ENCODE assay signal across 22 mouse cellular contexts in the genomic region with DNA sequence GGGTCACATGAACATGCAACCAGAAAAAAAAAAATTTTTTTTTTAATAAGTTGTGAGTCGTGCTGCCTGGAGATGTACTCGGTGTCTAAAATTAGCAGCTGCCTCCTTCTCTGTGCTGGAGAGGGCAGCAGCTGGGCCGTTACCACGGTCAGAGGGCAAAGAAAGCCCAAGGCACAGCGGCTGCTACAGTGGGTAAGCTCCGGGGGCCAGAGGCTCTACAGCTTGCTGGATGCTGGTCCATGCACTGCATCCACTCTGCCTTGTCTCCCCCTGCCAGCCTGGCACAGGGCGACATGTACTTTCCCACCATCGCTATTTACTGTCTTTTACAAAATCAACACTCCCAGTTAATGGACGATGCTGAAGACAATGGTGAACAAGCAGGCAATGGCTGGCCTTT.
DNase-seq lines count a peak whose midpoint lies in the region; ATAC-seq and TF ChIP-seq lines count a peak whose summit lies in the region.
"Had no signal": no experiment of that assay in that cellular context is flagged by ENCODE, and none has a peak within 500 bp of the region (broad histone marks: within the 10 kb centered on the region; RNA-seq: fewer than 3 reads in every experiment).

No protein-coding gene starts in this region.

- H3K4me2 ChIP-seq in forebrain, postnatal 0 days (ENCODE audit: low read depth), result no peak overlapping the region
- H3K4me2 ChIP-seq in hindbrain, embryonic 16.5 days (ENCODE audit: low read length), result no peak overlapping the region
- H3K4me2 ChIP-seq in midbrain, embryonic 12.5 days (replicated peaks), result no peak overlapping the region
- H3K4me2 ChIP-seq in midbrain, embryonic 11.5 days, result no peak overlapping the region
- H3K4me2 ChIP-seq: embryonic facial prominence, embryonic 15.5 days; heart, embryonic 15.5 days; limb, embryonic 15.5 days; liver, embryonic 15.5 days had no signal

- no peak for DNase-seq in forebrain, embryonic 10.5 days (ENCODE audit: extremely low spot score, low spot score)
- DNase-seq in forebrain, postnatal 0 days, result no peak
- no peak for DNase-seq in hindbrain, embryonic 10.5 days (ENCODE audit: low spot score)
- DNase-seq in midbrain, embryonic 11.5 days (ENCODE audit: low spot score, missing footprints), result no peak
- DNase-seq in brain, embryonic 14.5 days (ENCODE audit: low read depth), result peak; percentile 37
- DNase-seq in right cerebral cortex, postnatal 25 days, result no peak
- DNase-seq: adrenal gland, postnatal 10 days; gastrocnemius, postnatal 14 days; heart, adult 2 months; heart, postnatal 36 days; kidney, adult 18-20 months; kidney, postnatal 4 days; thymus, adult 18-20 months; thymus, postnatal 36 days had no signal

- no peaks in the 10 kb centered on the region for H3K36me3 ChIP-seq in forebrain, embryonic 10.5 days (replicated peaks)
- no peaks in the 10 kb centered on the region for H3K36me3 ChIP-seq in forebrain, postnatal 0 days (ENCODE audit: insufficient read depth)
- no peaks in the 10 kb centered on the region for H3K36me3 ChIP-seq in hindbrain, embryonic 10.5 days
- H3K36me3 ChIP-seq in hindbrain, embryonic 16.5 days (ENCODE audit: control insufficient read depth, insufficient read depth, low read length), result no peaks in the 10 kb centered on the region
- no peaks in the 10 kb centered on the region for H3K36me3 ChIP-seq in midbrain, embryonic 12.5 days
- no peaks in the 10 kb centered on the region for H3K36me3 ChIP-seq in midbrain, embryonic 11.5 days (ENCODE audit: control insufficient read depth, insufficient read depth, low read length)
- H3K36me3 ChIP-seq: embryonic facial prominence, embryonic 15.5 days; heart, embryonic 15.5 days; limb, embryonic 15.5 days; liver, embryonic 15.5 days had no signal

- peak overlapping the region; percentile 17; the same call in 1 of the 2 replicates for H3K27ac ChIP-seq in forebrain, embryonic 10.5 days
- H3K27ac ChIP-seq in forebrain, postnatal 0 days (ENCODE audit: low read depth, low read length), result no peak overlapping the region
- peak overlapping the region; percentile 75 for H3K27ac ChIP-seq in hindbrain, embryonic 10.5 days
- no peak overlapping the region for H3K27ac ChIP-seq in hindbrain, embryonic 16.5 days (ENCODE audit: low read depth, low read length)
- H3K27ac ChIP-seq in midbrain, embryonic 12.5 days (replicated peaks), result peak overlapping the region; percentile 31; the same call in 1 of the 2 replicates
- no peak overlapping the region for H3K27ac ChIP-seq in midbrain, embryonic 11.5 days (ENCODE audit: low read depth, low read length)
- H3K27ac ChIP-seq: embryonic facial prominence, embryonic 15.5 days; heart, adult 2 months; heart, embryonic 15.5 days; limb, embryonic 15.5 days; liver, embryonic 15.5 days had no signal

- no peak overlapping the region for H3K4me3 ChIP-seq in forebrain, embryonic 10.5 days
- no peak overlapping the region for H3K4me3 ChIP-seq in forebrain, postnatal 0 days (ENCODE audit: low read depth, low read length)
- H3K4me3 ChIP-seq in hindbrain, embryonic 10.5 days, result no peak overlapping the region
- H3K4me3 ChIP-seq in hindbrain, embryonic 16.5 days (ENCODE audit: low read length), result no peak overlapping the region
- no peak overlapping the region for H3K4me3 ChIP-seq in midbrain, embryonic 12.5 days
- no peak overlapping the region for H3K4me3 ChIP-seq in midbrain, embryonic 11.5 days (ENCODE audit: low read depth, low read length)
- H3K4me3 ChIP-seq: embryonic facial prominence, embryonic 15.5 days; heart, adult 2 months; heart, embryonic 15.5 days; limb, embryonic 15.5 days; liver, embryonic 15.5 days had no signal

- no peak for ATAC-seq in forebrain, postnatal 0 days
- ATAC-seq in hindbrain, embryonic 16.5 days, result no peak
- ATAC-seq in midbrain, embryonic 12.5 days (ENCODE audit: low FRiP score, low read depth), result peak; percentile 58; the same call in 1 of the 2 replicates
- no peak for ATAC-seq in midbrain, embryonic 11.5 days (ENCODE audit: low FRiP score)
- ATAC-seq: inflammation-experienced regulatory T-cells, adult 6 months; lung, postnatal 0 days had no signal

- H3K27me3 ChIP-seq in forebrain, embryonic 10.5 days (ENCODE audit: poor library complexity, severe bottlenecking), result no peaks in the 10 kb centered on the region
- no peaks in the 10 kb centered on the region for H3K27me3 ChIP-seq in forebrain, postnatal 0 days (ENCODE audit: insufficient read depth, low read length)
- H3K27me3 ChIP-seq in hindbrain, embryonic 10.5 days (ENCODE audit: insufficient read depth, poor library complexity, severe bottlenecking), result no peaks in the 10 kb centered on the region
- no peaks in the 10 kb centered on the region for H3K27me3 ChIP-seq in hindbrain, embryonic 16.5 days (replicated peaks; ENCODE audit: control insufficient read depth, insufficient read depth, low read length)
- no peaks in the 10 kb centered on the region for H3K27me3 ChIP-seq in midbrain, embryonic 12.5 days
- H3K27me3 ChIP-seq in midbrain, embryonic 11.5 days (ENCODE audit: control insufficient read depth, insufficient read depth, low read length), result no peaks in the 10 kb centered on the region
- H3K27me3 ChIP-seq: embryonic facial prominence, embryonic 15.5 days; heart, embryonic 15.5 days; limb, embryonic 15.5 days; liver, embryonic 15.5 days had no signal

- H3K9ac ChIP-seq in forebrain, postnatal 0 days, result no peak overlapping the region
- no peak overlapping the region for H3K9ac ChIP-seq in hindbrain, embryonic 16.5 days (ENCODE audit: low read depth, low read length)
- H3K9ac ChIP-seq in midbrain, embryonic 12.5 days (replicated peaks), result no peak overlapping the region
- H3K9ac ChIP-seq in midbrain, embryonic 11.5 days (ENCODE audit: low read length), result no peak overlapping the region
- H3K9ac ChIP-seq: embryonic facial prominence, embryonic 15.5 days; heart, embryonic 15.5 days; limb, embryonic 15.5 days; liver, embryonic 15.5 days had no signal

- no peak for TF ChIP-seq POLR2A in brain, embryonic 14.5 days (IDR thresholded peaks at IDR 0.05; ENCODE audit: borderline replicate concordance, extremely low read depth, insufficient read depth, insufficient read length, poor library complexity, severe bottlenecking)

- 84% methylated on average over 9 of the region's 9 CpGs for WGBS in forebrain, embryonic 10.5 days
- 59% methylated on average over 9 of the region's 9 CpGs for WGBS in forebrain, postnatal 0 days
- 61% methylated on average over 9 of the region's 9 CpGs for WGBS in hindbrain, embryonic 10.5 days
- WGBS in hindbrain, embryonic 16.5 days, result 45% methylated on average over 9 of the region's 9 CpGs
- WGBS in midbrain, embryonic 12.5 days, result 61% methylated on average over 9 of the region's 9 CpGs
- WGBS in midbrain, embryonic 11.5 days, result 78% methylated on average over 9 of the region's 9 CpGs

- no peak for TF ChIP-seq CTCF in forebrain, postnatal 0 days (IDR thresholded peaks at IDR 0.05; ENCODE audit: low read depth)
- TF ChIP-seq CTCF in brain, embryonic 14.5 days (IDR thresholded peaks at IDR 0.05; ENCODE audit: borderline replicate concordance, extremely low read depth, insufficient read depth, insufficient read length), result no peak

- H3K4me1 ChIP-seq in forebrain, embryonic 10.5 days, result peaks cover 12% of the 10 kb centered on the region
- H3K4me1 ChIP-seq in forebrain, postnatal 0 days (ENCODE audit: insufficient read depth), result no peaks in the 10 kb centered on the region
- H3K4me1 ChIP-seq in hindbrain, embryonic 10.5 days (replicated peaks), result peaks cover 36% of the 10 kb centered on the region
- peaks cover 2% of the 10 kb centered on the region; the same call in 1 of the 2 replicates for H3K4me1 ChIP-seq in hindbrain, embryonic 16.5 days (ENCODE audit: control insufficient read depth, insufficient read depth, low read depth, low read length)
- peaks cover 16% of the 10 kb centered on the region for H3K4me1 ChIP-seq in midbrain, embryonic 12.5 days
- peaks cover 6% of the 10 kb centered on the region; the same call in 1 of the 2 replicates for H3K4me1 ChIP-seq in midbrain, embryonic 11.5 days (ENCODE audit: control insufficient read depth, insufficient read depth, low read length)
- H3K4me1 ChIP-seq: embryonic facial prominence, embryonic 15.5 days; limb, embryonic 15.5 days; liver, embryonic 15.5 days had no signal

- no peaks in the 10 kb centered on the region for H3K9me3 ChIP-seq in forebrain, embryonic 10.5 days
- H3K9me3 ChIP-seq in forebrain, postnatal 0 days (ENCODE audit: low read length), result no peaks in the 10 kb centered on the region
- no peaks in the 10 kb centered on the region for H3K9me3 ChIP-seq in hindbrain, embryonic 10.5 days
- H3K9me3 ChIP-seq in hindbrain, embryonic 16.5 days (ENCODE audit: control insufficient read depth, low read length), result no peaks in the 10 kb centered on the region
- no peaks in the 10 kb centered on the region for H3K9me3 ChIP-seq in midbrain, embryonic 12.5 days
- H3K9me3 ChIP-seq in midbrain, embryonic 11.5 days (ENCODE audit: control insufficient read depth, low read length), result no peaks in the 10 kb centered on the region
- H3K9me3 ChIP-seq: embryonic facial prominence, embryonic 15.5 days; heart, embryonic 15.5 days; limb, embryonic 15.5 days; liver, embryonic 15.5 days had no signal

Comparison
In these comparisons a context has a peak if more than half of its experiments do, and no peak if none do; other contexts are left out.
1. H3K27ac ChIP-seq: peak in forebrain, embryonic 10.5 days (single experiment), hindbrain, embryonic 10.5 days (single experiment) and midbrain, embryonic 12.5 days (single experiment); none in forebrain, postnatal 0 days (single experiment), hindbrain, embryonic 16.5 days (single experiment) and midbrain, embryonic 11.5 days (single experiment).